Mouse (Mus musculus) stomach, postnatal 0 days (tissue): Measurements from ENCODE around the gene Map2k2. TPM values are rescaled to one million over a fixed set of nuclear protein-coding genes. Genes with fewer than 3 reads are reported as not detected.
"Not testable (repeated sequence)": the region's sequence is repeated elsewhere in the genome, so short reads cannot be mapped to it uniquely, and the experiment has no call there.

Experiments
- ATAC-seq: fragments of 200-750 bp; cut with Nextera tagmentation; 2 replicates; pipeline ENCODE4 v1.8.0; 2017; ENCODE audit not compliant: low FRiP score, low TSS enrichment
- DNase-seq: peaks from one replicate; pipeline ENCODE4 v3.0.0-alpha.2; 2016; ENCODE audit warnings: low spot score
- H3K27ac ChIP-seq: fragments of 300-500 bp; sonication (generic); replicated peaks from 2 replicates; pipeline ENCODE4 v1.5.1; 2014; ENCODE audit warnings: mild to moderate bottlenecking, control low read depth
- H3K27me3 ChIP-seq: fragments of 300-500 bp; sonication (generic); 2 replicates; pipeline ENCODE4 v1.6.1; 2014; ENCODE audit warnings: low read length; ENCODE audit not compliant: control insufficient read depth, insufficient read depth
- H3K36me3 ChIP-seq: fragments of 300-500 bp; sonication (generic); 2 replicates; pipeline ENCODE4 v1.6.1; 2014; ENCODE audit warnings: low read length, mixed read lengths; ENCODE audit not compliant: control insufficient read depth, insufficient read depth
- H3K4me1 ChIP-seq: fragments of 300-500 bp; sonication (generic); replicated peaks from 2 replicates; pipeline ENCODE4 v1.6.1; 2014; ENCODE audit warnings: antibody characterized with exemption; ENCODE audit not compliant: control insufficient read depth, insufficient read depth
- H3K4me2 ChIP-seq: fragments of 300-500 bp; sonication (generic); replicated peaks from 2 replicates; pipeline ENCODE4 v1.6.1; 2014; ENCODE audit warnings: low read depth, mild to moderate bottlenecking, control low read depth, moderate library complexity
- H3K4me3 ChIP-seq: fragments of 300-500 bp; sonication (generic); 2 replicates; pipeline ENCODE4 v1.5.1; 2014; ENCODE audit warnings: low read depth, low read length, control low read depth
- H3K9ac ChIP-seq: fragments of 300-500 bp; sonication (generic); 2 replicates; pipeline ENCODE4 v1.6.1; 2014; ENCODE audit warnings: mild to moderate bottlenecking, low read length, control low read depth, mixed read lengths
- H3K9me3 ChIP-seq: fragments of 300-500 bp; sonication (generic); 2 replicates; pipeline ENCODE4 v1.6.1; 2016; ENCODE audit warnings: low read length; ENCODE audit not compliant: control insufficient read depth
- CTCF ChIP-seq: IDR thresholded peaks from 2 replicates; pipeline ENCODE4 v1.5.1; 2016; ENCODE audit warnings: antibody characterized with exemption, low read depth, mild to moderate bottlenecking, moderate library complexity
- EP300 ChIP-seq: optimal IDR thresholded peaks from 2 replicates; pipeline ENCODE3; 2016; ENCODE audit warnings: antibody characterized with exemption
- WGBS: fragments of 180-500 bp; shearing (Covaris S2); extraction: QIAGEN DNeasy Blood & Tissue Kit; methylation state at CpG from one replicate; pipeline ENCODE4 v1.1.7; 2014; 5-methylcytosine and 5-hydroxymethylcytosine counted together
- polyA plus RNA-seq: library from polyadenylated mRNA; unstranded; fragments of >200 nt; fragmentation: Nextera tagmentation; extraction: Ambion mirVana; gene quantifications from 2 replicates; pipeline ENCODE4 v1.2.1, GENCODE M21; 2015

The Map2k2 gene
- polyA plus RNA-seq, 1 experiment from 2014 or later = 135 TPM

DNA sequence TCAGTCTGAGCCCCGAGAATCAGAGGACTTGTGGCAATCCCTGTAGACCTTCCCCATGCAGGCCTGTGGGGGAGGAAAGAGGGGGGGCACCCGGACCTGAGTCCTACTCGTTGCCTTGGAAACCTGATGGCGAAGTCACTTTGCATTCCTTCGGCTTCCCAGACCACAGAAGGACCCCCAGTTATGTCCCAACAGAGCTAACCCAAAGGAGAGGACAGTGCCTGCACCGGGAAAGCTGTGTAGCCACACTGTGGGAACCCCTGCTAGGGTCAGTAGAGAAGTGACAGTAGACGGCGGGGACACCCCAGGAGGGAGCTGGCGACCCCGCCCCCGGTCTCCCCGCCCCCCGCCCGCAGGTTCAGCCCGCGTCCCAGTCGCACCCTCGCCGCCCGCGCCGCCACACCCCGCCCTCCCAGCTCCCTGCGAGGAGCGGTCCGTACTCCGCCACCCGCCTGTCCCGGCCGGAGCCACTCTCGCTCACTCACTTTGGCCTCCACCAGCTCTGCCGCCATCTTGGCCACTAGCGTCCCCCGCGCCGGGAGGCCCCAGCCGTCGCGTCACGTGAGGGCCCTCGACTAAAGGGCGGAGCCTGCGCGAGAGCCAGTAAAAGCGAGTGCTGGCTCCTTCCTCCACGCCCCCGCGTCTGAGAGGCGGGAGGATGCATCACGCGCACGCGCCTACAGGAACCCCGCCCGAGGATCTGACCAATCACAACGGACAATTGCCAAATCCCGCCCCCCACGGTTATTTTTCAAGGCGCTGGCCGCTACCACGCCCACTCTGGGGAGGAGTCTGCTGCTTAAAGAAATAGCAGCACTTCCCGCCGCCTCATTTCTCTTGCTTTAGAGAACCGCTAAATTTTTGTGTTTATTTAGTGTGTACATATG lies 61.7 kb downstream of the Map2k2 start, which contains the start of gene Pias4:
TSS of gene Pias4 (minus strand) at position 724 of the 887 bp plus-strand sequence.
- no peaks in the 10 kb centered on the region for H3K27me3 ChIP-seq
- under 1% methylated on average over 49 of the region's 64 CpGs for WGBS
- H3K4me3 ChIP-seq = peak within 1 kb of the TSS; percentile 91
- no peaks in the 10 kb centered on the region for H3K4me1 ChIP-seq
- no peaks in the 10 kb centered on the region for H3K9me3 ChIP-seq
- H3K4me2 ChIP-seq = peak within 1 kb of the TSS; percentile 93
- TF ChIP-seq EP300 = no peak
- no peak for TF ChIP-seq CTCF
- DNase-seq (peak; percentile 100), ATAC-seq (peak; percentile 91)
- peak within 1 kb of the TSS; percentile 87 for H3K27ac ChIP-seq
- peak within 1 kb of the TSS; percentile 88 for H3K9ac ChIP-seq
- H3K36me3 ChIP-seq = peaks cover 11% of the 10 kb centered on the region; the same call in 1 of the 2 replicates

DNA sequence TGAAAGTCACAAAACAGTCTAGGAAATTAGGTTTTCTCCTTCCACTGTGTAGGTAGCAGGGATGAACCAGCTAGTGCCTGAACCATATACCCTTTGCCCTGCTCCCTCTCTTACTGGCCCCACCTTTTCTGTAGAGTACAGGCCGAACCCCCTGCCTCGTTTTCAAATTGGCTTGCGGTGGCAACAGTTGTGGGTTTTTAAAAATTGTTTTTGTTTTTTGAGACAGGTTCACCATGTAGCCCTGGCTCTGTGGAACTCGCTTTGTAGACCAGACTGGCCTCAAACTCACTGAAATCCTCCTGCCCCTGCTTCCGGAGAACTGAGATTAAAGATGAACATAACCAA lies 62.3 kb downstream of the Map2k2 start:
- no peak for DNase-seq
- Histone ChIP-seq H3K4me3 (peak overlapping the region; percentile 42), H3K4me1 (no peaks in the 10 kb centered on the region), H3K9ac (0 out of 2 replicates have a peak overlapping the region, but pooled peaks have one; percentile 9), H3K27me3 (no peaks in the 10 kb centered on the region), H3K4me2 (peak overlapping the region; percentile 75), H3K36me3 (peaks cover 7% of the 10 kb centered on the region; the same call in 1 of the 2 replicates), H3K9me3 (no peaks in the 10 kb centered on the region), H3K27ac (peak overlapping the region; percentile 87)
- WGBS = 8% methylated on average over 5 of the region's 5 CpGs
- TF ChIP-seq CTCF = no peak
- no peak for TF ChIP-seq EP300
- peak; percentile 48 for ATAC-seq

GRCm38 (mm10) chr10:81168521-81169244 lies 63.0 kb downstream of the Map2k2 start:
- Histone ChIP-seq H3K9me3 (no peaks in the 10 kb centered on the region), H3K27me3 (no peaks in the 10 kb centered on the region), H3K27ac (peak overlapping the region; percentile 87), H3K9ac (peak overlapping the region; percentile 55), H3K4me1 (no peaks in the 10 kb centered on the region), H3K4me2 (peak overlapping the region; percentile 75), H3K4me3 (peak overlapping the region; percentile 42), H3K36me3 (peaks cover 1% of the 10 kb centered on the region; the same call in 1 of the 2 replicates)
- TF ChIP-seq EP300 (no peak), CTCF (no peak)
- ATAC-seq = peak; percentile 55
- DNase-seq = peak; percentile 90
- WGBS = under 1% methylated on average over 29 of the region's 29 CpGs

DNA sequence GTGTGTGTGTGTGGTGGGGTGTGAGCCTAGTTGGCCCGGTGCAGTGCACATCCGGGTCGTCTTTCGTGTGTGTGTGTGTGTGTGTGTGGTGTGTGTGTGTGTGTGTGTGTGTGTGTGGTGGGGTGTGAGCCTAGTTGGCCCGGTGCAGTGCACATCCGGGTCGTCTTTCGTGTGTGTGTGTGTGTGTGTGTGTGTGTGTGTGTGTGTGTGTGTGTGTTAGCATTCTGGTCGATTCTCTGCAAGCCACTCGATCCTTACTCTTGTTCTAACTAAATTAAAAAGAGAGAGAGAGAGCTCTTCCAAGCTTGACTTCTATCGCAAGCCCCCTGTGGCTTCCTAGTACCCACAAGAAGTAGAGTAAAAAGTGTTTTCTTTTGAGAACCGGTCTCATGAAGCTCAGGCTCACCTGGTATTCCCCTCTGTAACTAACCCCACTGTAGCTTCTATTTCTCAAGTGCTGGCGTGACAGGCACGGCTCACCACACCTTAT lies 63.7 kb downstream of the Map2k2 start:
- not testable (repeated sequence) for H3K4me1 ChIP-seq, H3K27me3 ChIP-seq, H3K36me3 ChIP-seq, H3K4me3 ChIP-seq, H3K9me3 ChIP-seq, H3K9ac ChIP-seq
- Histone ChIP-seq H3K27ac (peak overlapping the region; percentile 81), H3K4me2 (0 out of 2 replicates have a peak overlapping the region, but pooled peaks have one; percentile 20)
- WGBS = 21% methylated on average over 11 of the region's 14 CpGs
- DNase-seq = peak; percentile 42
- peak; percentile 65 for ATAC-seq

DNA sequence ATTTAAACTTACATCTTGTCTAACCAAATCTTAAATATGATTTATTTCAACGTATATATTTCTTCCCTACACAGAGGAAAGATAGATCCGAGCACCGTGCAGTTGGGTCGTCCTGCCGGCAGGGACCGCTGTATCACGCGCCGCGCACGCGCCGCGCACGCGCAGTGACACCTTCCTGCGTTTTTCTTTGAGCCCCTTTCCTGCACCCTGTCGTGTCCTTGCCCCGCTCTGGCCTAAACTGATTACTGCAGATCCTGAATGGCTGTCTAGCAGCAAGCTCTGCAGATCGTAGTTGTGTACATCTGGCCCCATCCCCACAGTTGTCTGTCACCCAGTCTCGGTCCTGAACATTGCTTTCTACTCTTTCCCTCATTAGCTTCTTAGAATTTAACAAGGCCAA lies 67.4 kb downstream of the Map2k2 start:
- 2% methylated on average over 21 of the region's 21 CpGs for WGBS
- no peak overlapping the region for H3K4me3 ChIP-seq
- peaks cover 4% of the 10 kb centered on the region; the same call in 1 of the 2 replicates for H3K4me1 ChIP-seq
- no peaks in the 10 kb centered on the region for H3K9me3 ChIP-seq
- peak overlapping the region; percentile 88 for H3K27ac ChIP-seq
- 0 out of 2 replicates have a peak overlapping the region, but pooled peaks have one; percentile 27 for H3K9ac ChIP-seq
- H3K27me3 ChIP-seq = no peaks in the 10 kb centered on the region
- TF ChIP-seq CTCF (peak; percentile 94), EP300 (no peak)
- H3K36me3 ChIP-seq = peaks cover 3% of the 10 kb centered on the region; the same call in 1 of the 2 replicates
- peak; percentile 14; the same call in 1 of the 2 replicates for ATAC-seq
- peak overlapping the region; percentile 32 for H3K4me2 ChIP-seq
- DNase-seq = peak; percentile 85
